Mouse (Mus musculus) layer of hippocampus, postnatal 25 days (tissue): Measurements from ENCODE around the gene Srrm2. TPM values are rescaled to one million over a fixed set of nuclear protein-coding genes. Genes with fewer than 3 reads are reported as not detected.
A peak's percentile ranks its signal among the peaks of the same experiment; 100 is the strongest.

Experiments used
- DNase-seq, 2 experiments: peaks; one replicate each; pipeline ENCODE4 v3.0.0; 2022; ENCODE audit warnings: mixed read lengths in 2 of 2, low spot score in 1 of 2; ENCODE audit errors: extremely low spot score in 1 of 2
- total RNA-seq, 2 experiments: library from RNA; stranded (reverse); gene quantifications; 2 replicates each; pipeline ENCODE4 v1.2.3; 2021

The Srrm2 gene
- 100 to 1,000 TPM; 400 to 605 TPM for total RNA-seq

GRCm38 (mm10) chr17:23790269-23791078 is at the start of gene Srrm2:
TSS of gene Srrm2 (plus strand) at chr17:23790532.
- peak; percentile 48 to 61 for DNase-seq

- no peak for DNase-seq
Observed at GRCm38 (mm10) chr17:23740598-23741021, 49.7 kb upstream of the Srrm2 start, which contains the start of gene Paqr4. TSS of gene Paqr4 (minus strand) at chr17:23740867.

GRCm38 (mm10) chr17:23741359-23742209 is 48.7 kb upstream of the Srrm2 start:
- no peak for DNase-seq

- no peak for DNase-seq
Observed at GRCm38 (mm10) chr17:23742210-23742793, 48.0 kb upstream of the Srrm2 start.

GRCm38 (mm10) chr17:23742941-23743340 is 47.4 kb upstream of the Srrm2 start:
- no peak for DNase-seq

GRCm38 (mm10) chr17:23744076-23744475 is 46.3 kb upstream of the Srrm2 start:
- DNase-seq, result no peak

- DNase-seq, result no peak
Observed at GRCm38 (mm10) chr17:23744651-23745050, 45.7 kb upstream of the Srrm2 start.

GRCm38 (mm10) chr17:23745301-23746251 is 44.8 kb upstream of the Srrm2 start, which contains the start of gene Kremen2:
TSS of gene Kremen2 (minus strand) at chr17:23745833.
- no peak for DNase-seq

GRCm38 (mm10) chr17:23746311-23746710 is 44.0 kb upstream of the Srrm2 start:
- DNase-seq, result no peak

- no peak for DNase-seq
Observed at GRCm38 (mm10) chr17:23746767-23747166, 43.6 kb upstream of the Srrm2 start.

GRCm38 (mm10) chr17:23747471-23747870 is 42.9 kb upstream of the Srrm2 start:
- DNase-seq, result no peak

- DNase-seq, result no peak
Observed at GRCm38 (mm10) chr17:23748026-23748425, 42.3 kb upstream of the Srrm2 start.

GRCm38 (mm10) chr17:23748631-23749391 is 41.5 kb upstream of the Srrm2 start:
- DNase-seq, result peak in 1 of 2 experiments; percentile 73

- no peak for DNase-seq
Observed at GRCm38 (mm10) chr17:23749400-23750191, 40.7 kb upstream of the Srrm2 start.

- no peak for DNase-seq
Observed at GRCm38 (mm10) chr17:23755689-23756088, 34.6 kb upstream of the Srrm2 start.

GRCm38 (mm10) chr17:23757581-23757980 is 32.8 kb upstream of the Srrm2 start:
- no peak for DNase-seq

- DNase-seq, result no peak
Observed at GRCm38 (mm10) chr17:23758801-23759200, 31.5 kb upstream of the Srrm2 start.

- no peak for DNase-seq
Observed at GRCm38 (mm10) chr17:23760231-23760630, 30.1 kb upstream of the Srrm2 start.
